Mouse (Mus musculus): ENCODE measurements around the gene Cmc1. TPM values are rescaled to one million over a fixed set of nuclear protein-coding genes. Genes with fewer than 3 reads are reported as not detected.

Cmc1 gene
- 40.1 and 41.5 TPM in 2 replicates for polyA plus RNA-seq (2014; fragmentation: Nextera tagmentation; extraction: Ambion mirVana)

DNA sequence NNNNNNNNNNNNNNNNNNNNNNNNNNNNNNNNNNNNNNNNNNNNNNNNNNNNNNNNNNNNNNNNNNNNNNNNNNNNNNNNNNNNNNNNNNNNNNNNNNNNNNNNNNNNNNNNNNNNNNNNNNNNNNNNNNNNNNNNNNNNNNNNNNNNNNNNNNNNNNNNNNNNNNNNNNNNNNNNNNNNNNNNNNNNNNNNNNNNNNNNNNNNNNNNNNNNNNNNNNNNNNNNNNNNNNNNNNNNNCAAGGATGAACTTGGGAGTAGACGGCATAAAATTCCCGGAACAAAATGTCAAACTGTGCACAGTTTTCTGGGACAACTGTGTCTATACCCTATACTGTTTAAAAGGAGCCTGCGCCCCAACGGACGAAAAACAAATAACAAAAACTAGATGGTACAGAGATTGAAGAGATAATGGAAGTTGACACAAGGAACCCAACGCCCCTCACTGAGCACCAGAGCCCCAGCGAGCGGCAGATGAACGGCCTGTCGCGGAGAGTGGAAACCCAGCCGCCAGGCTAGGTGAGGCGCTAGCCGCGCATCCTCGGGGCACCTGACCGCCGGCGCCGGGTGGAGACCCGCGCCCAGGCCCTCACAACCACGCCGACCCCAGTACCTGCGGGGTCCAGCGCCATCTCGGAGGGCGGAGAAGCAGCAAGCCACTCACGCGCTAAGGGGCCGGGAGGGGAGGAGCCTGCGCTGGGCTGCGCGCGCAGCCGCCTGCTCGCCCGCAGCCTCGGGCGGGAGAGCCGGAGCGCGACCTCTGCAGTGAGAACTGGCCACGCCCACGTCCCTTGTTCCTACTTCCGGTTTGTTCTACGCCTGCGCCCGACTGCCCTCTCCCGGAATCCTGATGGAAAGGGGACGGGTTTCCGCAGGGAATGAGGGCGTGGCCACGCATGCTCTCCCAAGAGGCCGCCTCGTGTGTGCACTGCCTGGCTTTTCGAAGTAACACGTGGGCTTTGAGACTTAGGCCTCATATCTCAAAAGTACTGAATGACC, at the start of gene Cmc1:
Gene Cmc1 (minus strand): TSS at position 771 of the 996 bp plus-strand sequence.
- peak within 1 kb of the TSS; percentile 30; the same call in 1 of the 2 replicates for H3K27ac ChIP-seq (ENCODE audit: low read depth, low read length)
- H3K36me3 ChIP-seq (ENCODE audit: control insufficient read depth, insufficient read depth, low read length) = no peaks in the 10 kb centered on the region
- ATAC-seq (ENCODE audit: low FRiP score) (peak; percentile 98), DNase-seq (ENCODE audit: low spot score, missing footprints) (peak; percentile 100)
- no peaks in the 10 kb centered on the region for H3K9me3 ChIP-seq (ENCODE audit: control insufficient read depth, low read length)
- no peaks in the 10 kb centered on the region for H3K27me3 ChIP-seq (ENCODE audit: control insufficient read depth, insufficient read depth, low read length)
- peak within 1 kb of the TSS; percentile 76 for H3K4me3 ChIP-seq (ENCODE audit: low read depth, low read length)
- peak within 1 kb of the TSS; percentile 56 for H3K4me2 ChIP-seq
- H3K4me1 ChIP-seq (ENCODE audit: control insufficient read depth, insufficient read depth, low read length) = peaks cover 2% of the 10 kb centered on the region; the same call in 1 of the 2 replicates
- 2% methylated on average over 55 of the region's 58 CpGs for WGBS
- peak within 1 kb of the TSS; percentile 86 for H3K9ac ChIP-seq (ENCODE audit: low read length)

DNA sequence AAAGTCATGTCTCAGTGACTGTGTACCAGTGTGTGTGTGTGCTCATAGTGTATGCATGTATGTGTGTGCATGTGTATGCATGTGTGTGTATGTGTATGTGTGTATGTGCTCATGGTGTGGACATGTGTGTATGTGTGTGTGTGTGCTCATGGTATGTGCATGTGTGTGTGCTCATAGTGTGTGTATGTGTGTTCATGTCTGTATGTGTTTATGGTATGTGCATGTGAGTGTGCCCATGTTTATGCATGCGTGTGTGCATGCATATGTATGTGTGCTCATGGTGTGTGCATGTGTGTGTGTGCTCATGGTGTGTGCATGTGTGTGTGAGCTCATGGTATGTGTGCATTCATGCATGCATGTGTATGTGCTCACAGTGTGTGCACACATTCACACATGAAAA, 48.6 kb upstream of the Cmc1 start:
- Histone ChIP-seq H3K27ac (ENCODE audit: low read depth, low read length) (no peak overlapping the region), H3K27me3 (ENCODE audit: control insufficient read depth, insufficient read depth, low read length) (no peaks in the 10 kb centered on the region), H3K4me1 (ENCODE audit: control insufficient read depth, insufficient read depth, low read length) (no peaks in the 10 kb centered on the region), H3K4me2 (no peak overlapping the region), H3K36me3 (ENCODE audit: control insufficient read depth, insufficient read depth, low read length) (no peaks in the 10 kb centered on the region), H3K4me3 (ENCODE audit: low read depth, low read length) (no peak overlapping the region), H3K9me3 (ENCODE audit: control insufficient read depth, low read length) (no peaks in the 10 kb centered on the region), H3K9ac (ENCODE audit: low read length) (no peak overlapping the region)
- WGBS = 97% methylated on average over 1 of the region's 1 CpGs
- ATAC-seq (ENCODE audit: low FRiP score) (no peak), DNase-seq (ENCODE audit: low spot score, missing footprints) (no peak)

DNA sequence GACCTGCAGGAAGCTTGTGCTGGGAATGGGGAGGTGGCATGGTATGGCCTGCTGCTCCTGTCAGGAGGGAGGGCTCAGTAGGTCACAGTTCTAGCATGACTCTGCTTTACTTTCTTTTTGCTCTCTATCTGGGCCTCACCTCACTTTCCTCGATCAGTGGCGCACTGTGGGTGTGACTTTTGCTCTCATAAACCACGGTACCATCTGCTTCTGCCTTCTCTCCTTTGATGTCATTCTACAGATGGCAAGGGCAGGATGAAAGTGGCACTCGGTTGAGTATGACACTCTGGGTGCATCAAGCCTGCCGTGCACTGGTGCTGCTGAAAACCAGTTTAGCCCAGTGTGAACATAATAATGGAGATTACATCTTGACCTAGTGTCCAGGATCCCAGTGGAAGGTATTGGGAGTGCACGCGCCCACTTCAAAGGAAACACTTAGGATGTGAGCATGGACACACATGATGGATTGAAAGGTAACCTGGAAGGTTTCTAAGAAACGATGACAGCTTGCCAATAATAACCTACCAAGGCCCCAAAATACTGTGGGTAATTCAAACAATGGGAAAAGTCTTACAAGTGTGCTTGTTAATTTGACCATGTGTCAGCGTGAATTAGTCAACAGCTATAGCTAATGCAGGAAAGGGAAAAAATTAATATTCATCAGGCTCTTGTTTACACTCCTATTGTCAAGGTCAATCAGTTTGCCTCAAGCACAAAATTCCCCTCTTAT, 46.8 kb upstream of the Cmc1 start:
- H3K27me3 ChIP-seq (ENCODE audit: control insufficient read depth, insufficient read depth, low read length) = no peaks in the 10 kb centered on the region
- H3K9ac ChIP-seq (ENCODE audit: low read length) = no peak overlapping the region
- H3K4me1 ChIP-seq (ENCODE audit: control insufficient read depth, insufficient read depth, low read length) = no peaks in the 10 kb centered on the region
- DNase-seq (ENCODE audit: low spot score, missing footprints) (peak; percentile 79), ATAC-seq (ENCODE audit: low FRiP score) (no peak)
- H3K4me3 ChIP-seq (ENCODE audit: low read depth, low read length) = no peak overlapping the region
- no peaks in the 10 kb centered on the region for H3K36me3 ChIP-seq (ENCODE audit: control insufficient read depth, insufficient read depth, low read length)
- WGBS = 90% methylated on average over 9 of the region's 9 CpGs
- no peak overlapping the region for H3K27ac ChIP-seq (ENCODE audit: low read depth, low read length)
- no peaks in the 10 kb centered on the region for H3K9me3 ChIP-seq (ENCODE audit: control insufficient read depth, low read length)
- H3K4me2 ChIP-seq = no peak overlapping the region

DNA sequence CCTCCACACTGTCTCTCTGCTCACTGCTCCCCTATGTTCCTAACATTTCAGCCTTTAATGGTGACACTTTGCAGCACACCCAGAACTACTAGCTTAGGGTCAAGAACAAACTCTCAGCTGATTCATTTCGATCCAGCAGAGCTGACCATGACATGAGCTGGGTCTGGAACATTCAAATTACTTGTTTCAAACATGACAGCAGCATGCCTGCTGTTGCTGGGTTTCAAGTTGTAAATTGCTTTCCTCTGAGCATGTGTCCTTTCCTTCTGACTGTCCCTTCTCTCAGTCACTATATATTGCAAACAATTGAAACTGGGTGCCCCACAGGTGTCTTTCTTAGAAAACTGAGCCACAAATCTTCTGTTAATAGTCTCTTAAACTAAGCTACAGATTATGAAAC, 43.3 kb upstream of the Cmc1 start:
- no peaks in the 10 kb centered on the region for H3K4me1 ChIP-seq (ENCODE audit: control insufficient read depth, insufficient read depth, low read length)
- no peak overlapping the region for H3K4me3 ChIP-seq (ENCODE audit: low read depth, low read length)
- no peaks in the 10 kb centered on the region for H3K27me3 ChIP-seq (ENCODE audit: control insufficient read depth, insufficient read depth, low read length)
- 86% methylated on average over 1 of the region's 1 CpGs for WGBS
- no peaks in the 10 kb centered on the region for H3K36me3 ChIP-seq (ENCODE audit: control insufficient read depth, insufficient read depth, low read length)
- ATAC-seq (ENCODE audit: low FRiP score) (no peak), DNase-seq (ENCODE audit: low spot score, missing footprints) (peak; percentile 62)
- no peak overlapping the region for H3K4me2 ChIP-seq
- H3K27ac ChIP-seq (ENCODE audit: low read depth, low read length) = no peak overlapping the region
- no peaks in the 10 kb centered on the region for H3K9me3 ChIP-seq (ENCODE audit: control insufficient read depth, low read length)
- H3K9ac ChIP-seq (ENCODE audit: low read length) = no peak overlapping the region

GRCm38 (mm10) chr9:118191276-118191675, 41.3 kb upstream of the Cmc1 start:
- Histone ChIP-seq H3K4me1 (ENCODE audit: control insufficient read depth, insufficient read depth, low read length) (no peaks in the 10 kb centered on the region), H3K36me3 (ENCODE audit: control insufficient read depth, insufficient read depth, low read length) (no peaks in the 10 kb centered on the region), H3K4me2 (no peak overlapping the region), H3K9ac (ENCODE audit: low read length) (no peak overlapping the region), H3K27me3 (ENCODE audit: control insufficient read depth, insufficient read depth, low read length) (no peaks in the 10 kb centered on the region), H3K4me3 (ENCODE audit: low read depth, low read length) (no peak overlapping the region), H3K9me3 (ENCODE audit: control insufficient read depth, low read length) (no peaks in the 10 kb centered on the region), H3K27ac (ENCODE audit: low read depth, low read length) (no peak overlapping the region)
- peak; percentile 82 for DNase-seq (ENCODE audit: low spot score, missing footprints)
- 81% methylated on average over 10 of the region's 10 CpGs for WGBS
- no peak for ATAC-seq (ENCODE audit: low FRiP score)

DNA sequence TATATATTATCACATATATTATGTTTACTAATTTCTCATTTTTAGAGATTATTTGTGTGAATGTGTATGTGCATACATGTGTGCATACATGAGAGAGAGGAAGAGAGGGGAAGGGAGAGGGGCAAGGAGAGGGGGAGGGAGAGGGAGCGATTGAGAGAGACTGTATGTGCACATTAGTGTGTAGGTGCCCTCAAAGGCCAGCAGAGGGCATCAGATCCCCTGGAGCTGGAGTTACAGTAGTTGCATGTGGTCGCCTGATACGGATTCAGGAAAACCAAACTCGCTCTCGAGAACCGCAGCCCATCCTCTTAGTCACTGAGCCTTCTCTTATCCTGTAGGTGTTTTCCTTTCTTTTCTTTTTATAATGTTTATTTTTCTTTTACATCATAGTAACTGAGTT, 38.4 kb upstream of the Cmc1 start:
- no peak for ATAC-seq (ENCODE audit: low FRiP score)

GRCm38 (mm10) chr9:118187420-118187819, 37.4 kb upstream of the Cmc1 start:
- H3K9ac ChIP-seq (ENCODE audit: low read length) = no peak overlapping the region
- no peak for ATAC-seq (ENCODE audit: low FRiP score)
- no peaks in the 10 kb centered on the region for H3K36me3 ChIP-seq (ENCODE audit: control insufficient read depth, insufficient read depth, low read length)
- 89% methylated on average over 7 of the region's 7 CpGs for WGBS
- H3K9me3 ChIP-seq (ENCODE audit: control insufficient read depth, low read length) = no peaks in the 10 kb centered on the region
- DNase-seq (ENCODE audit: low spot score, missing footprints) = peak; percentile 35
- H3K27me3 ChIP-seq (ENCODE audit: control insufficient read depth, insufficient read depth, low read length) = no peaks in the 10 kb centered on the region
- H3K27ac ChIP-seq (ENCODE audit: low read depth, low read length) = no peak overlapping the region
- H3K4me3 ChIP-seq (ENCODE audit: low read depth, low read length) = no peak overlapping the region
- no peaks in the 10 kb centered on the region for H3K4me1 ChIP-seq (ENCODE audit: control insufficient read depth, insufficient read depth, low read length)
- no peak overlapping the region for H3K4me2 ChIP-seq

More for the DNA sequence above, 38.4 kb upstream of the Cmc1 start:
- Histone ChIP-seq H3K4me1 (ENCODE audit: control insufficient read depth, insufficient read depth, low read length) (no peaks in the 10 kb centered on the region), H3K4me2 (no peak overlapping the region), H3K36me3 (ENCODE audit: control insufficient read depth, insufficient read depth, low read length) (no peaks in the 10 kb centered on the region), H3K27ac (ENCODE audit: low read depth, low read length) (no peak overlapping the region), H3K9ac (ENCODE audit: low read length) (no peak overlapping the region), H3K9me3 (ENCODE audit: control insufficient read depth, low read length) (no peaks in the 10 kb centered on the region), H3K4me3 (ENCODE audit: low read depth, low read length) (no peak overlapping the region), H3K27me3 (ENCODE audit: control insufficient read depth, insufficient read depth, low read length) (no peaks in the 10 kb centered on the region)
- peak; percentile 67 for DNase-seq (ENCODE audit: low spot score, missing footprints)
- WGBS = 94% methylated on average over 6 of the region's 6 CpGs

DNA sequence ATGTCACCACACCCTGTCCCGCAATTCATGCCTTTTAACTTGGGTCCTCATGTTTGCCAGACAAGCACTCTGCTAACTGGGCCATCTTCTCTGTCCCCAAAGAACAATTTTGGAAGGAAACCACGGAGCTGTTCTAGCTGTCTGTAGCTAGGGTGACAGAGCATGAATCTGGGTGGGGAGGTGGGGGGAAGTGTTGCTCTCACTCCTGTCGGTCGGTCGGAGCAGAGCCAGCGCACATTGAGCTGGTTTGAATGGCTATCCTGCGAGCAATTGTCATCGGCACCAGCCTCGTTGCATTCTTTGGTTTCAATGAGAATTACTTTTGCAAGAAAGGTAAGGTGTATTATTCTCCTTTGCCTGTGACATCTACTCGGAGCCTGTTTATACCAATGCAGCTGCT, 36.8 kb upstream of the Cmc1 start:
- H3K9ac ChIP-seq (ENCODE audit: low read length) = no peak overlapping the region
- no peak overlapping the region for H3K4me2 ChIP-seq
- no peaks in the 10 kb centered on the region for H3K27me3 ChIP-seq (ENCODE audit: control insufficient read depth, insufficient read depth, low read length)
- H3K4me1 ChIP-seq (ENCODE audit: control insufficient read depth, insufficient read depth, low read length) = no peaks in the 10 kb centered on the region
- ATAC-seq (ENCODE audit: low FRiP score) = no peak
- H3K36me3 ChIP-seq (ENCODE audit: control insufficient read depth, insufficient read depth, low read length) = no peaks in the 10 kb centered on the region
- no peak overlapping the region for H3K4me3 ChIP-seq (ENCODE audit: low read depth, low read length)
- 82% methylated on average over 10 of the region's 10 CpGs for WGBS
- no peak overlapping the region for H3K27ac ChIP-seq (ENCODE audit: low read depth, low read length)
- DNase-seq (ENCODE audit: low spot score, missing footprints) = peak; percentile 41
- H3K9me3 ChIP-seq (ENCODE audit: control insufficient read depth, low read length) = no peaks in the 10 kb centered on the region

Measured in midbrain, embryonic 11.5 days (tissue).